Mouse (Mus musculus) MN1 (cell line): Measurements from ENCODE around the gene Mettl15.
A peak's percentile ranks its signal among the peaks of the same experiment; 100 is the strongest.
"Not testable (repeated sequence)": the region's sequence is repeated elsewhere in the genome, so short reads cannot be mapped to it uniquely, and the experiment has no call there.

Experiments used
- DNase-seq: peaks from one replicate; pipeline ENCODE4 v3.0.0-alpha.2; 2016; ENCODE audit warnings: low spot score

Mettl15 gene

DNA sequence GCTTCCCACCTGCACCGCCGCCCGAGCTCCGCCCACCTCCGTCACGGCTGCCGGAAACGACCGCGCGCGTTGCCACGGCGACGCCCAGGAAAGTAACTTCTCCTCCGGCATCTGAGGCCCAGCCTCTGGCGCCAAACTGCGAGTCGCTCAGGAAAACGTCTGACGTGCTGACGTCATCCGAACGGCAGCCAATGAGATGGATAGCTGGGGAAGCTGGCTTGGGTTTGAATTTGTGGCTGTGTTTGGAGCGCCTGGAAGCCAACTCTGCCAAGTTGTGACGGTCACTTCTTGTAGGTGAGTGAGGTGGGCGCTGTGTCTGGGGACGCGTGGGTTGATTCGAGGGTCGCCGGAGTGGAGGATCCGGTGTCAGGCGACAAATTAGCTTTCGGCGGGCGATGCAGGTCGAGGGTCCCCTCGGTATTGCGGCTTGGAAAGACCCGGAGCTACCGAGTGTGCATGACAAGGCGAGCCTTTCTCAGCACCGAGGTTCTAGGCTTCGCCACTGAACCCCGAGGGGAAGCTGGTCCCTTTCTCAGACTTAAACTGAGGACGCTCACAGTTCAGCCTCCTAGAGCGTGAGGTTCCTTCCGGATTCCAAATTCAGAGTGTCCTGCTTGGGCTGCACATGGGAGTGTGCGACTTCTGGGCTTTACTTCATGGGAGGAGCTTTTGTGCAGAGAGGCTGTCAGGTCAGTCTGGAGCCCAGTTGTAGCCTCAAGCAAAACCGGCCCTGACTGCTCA, at the start of gene Mettl15, which contains the start of gene Kif18a:
Mettl15 (minus strand) TSS at position 149 of the 741 bp plus-strand sequence.
Kif18a (plus strand) TSS at position 139 of the 741 bp plus-strand sequence.
- peak; percentile 97 for DNase-seq

DNA sequence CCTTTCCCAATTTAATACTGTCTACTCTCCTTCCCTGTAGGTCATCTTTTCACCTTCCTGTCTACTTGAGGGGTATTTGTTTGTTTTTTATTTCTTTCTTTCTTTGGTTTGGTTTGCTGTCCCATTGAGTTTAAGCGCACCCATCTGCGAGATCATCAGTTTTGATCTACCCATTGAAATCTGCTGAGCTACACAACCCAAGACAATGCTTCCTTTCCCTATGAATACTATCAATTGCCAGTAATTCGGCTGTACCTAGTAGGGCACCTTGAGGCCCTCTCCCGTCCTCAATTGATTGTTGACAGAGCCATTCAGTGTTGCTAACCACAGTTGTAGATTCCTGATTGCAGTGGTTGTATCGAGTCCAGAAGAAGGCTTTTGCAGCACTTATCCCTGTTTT, 30.8 kb upstream of the Mettl15 start:
- no peak for DNase-seq

DNA sequence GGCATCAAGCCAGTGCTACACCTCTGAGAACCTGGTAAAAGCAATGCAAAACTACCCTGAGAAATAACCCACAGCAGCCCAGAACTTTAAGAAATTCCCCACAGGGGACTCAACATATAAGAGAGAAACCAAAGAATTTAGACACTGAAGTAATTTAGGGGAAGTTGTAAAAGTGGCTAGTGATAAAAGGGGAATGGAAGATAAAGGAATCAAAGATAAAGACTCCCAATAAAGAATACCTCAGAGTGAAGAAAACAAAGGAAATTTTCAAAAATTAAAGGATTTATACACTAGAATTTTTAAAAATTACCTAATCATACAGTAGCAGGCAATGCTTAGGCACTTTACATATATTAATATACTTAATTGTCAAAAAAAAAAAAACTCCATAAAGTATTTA, 23.1 kb upstream of the Mettl15 start:
- no peak for DNase-seq

DNA sequence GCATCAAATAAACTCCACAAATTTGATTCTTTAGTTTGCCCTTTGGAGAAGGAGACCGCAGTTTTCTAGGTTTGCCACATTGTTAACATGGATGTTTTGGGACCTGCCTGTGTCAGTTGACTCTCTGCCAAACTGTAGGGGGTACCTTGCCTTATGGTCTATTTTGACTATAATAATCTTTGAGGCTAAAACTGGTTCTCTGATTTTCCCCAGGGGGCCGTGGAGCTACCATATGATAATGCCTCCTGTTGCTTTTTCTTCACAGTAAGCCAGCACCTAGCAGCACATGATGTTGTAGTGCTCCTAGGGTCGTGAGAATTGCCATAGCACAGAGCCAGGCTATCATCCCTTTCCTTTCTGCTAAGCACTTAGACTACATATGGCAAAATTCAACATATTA, 21.7 kb upstream of the Mettl15 start:
- no peak for DNase-seq

DNA sequence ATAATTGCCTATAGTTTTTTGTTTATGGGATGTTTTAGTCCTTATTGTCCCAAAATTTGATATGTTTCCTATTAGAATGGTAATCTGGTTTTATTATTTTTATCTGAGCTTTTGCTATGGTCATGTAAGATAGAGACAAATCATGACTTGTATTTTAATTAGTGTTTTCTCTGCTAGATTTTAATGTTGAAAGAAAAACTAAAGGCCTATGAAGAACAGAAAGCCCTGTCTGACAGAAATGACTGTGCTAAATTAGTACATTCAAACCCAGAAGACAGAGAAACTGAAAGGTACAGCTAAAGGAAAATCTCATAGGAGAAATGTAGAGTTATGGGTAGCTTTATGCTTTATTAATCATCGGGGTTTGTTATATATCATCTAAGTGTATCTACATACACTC, 17.6 kb upstream of the Mettl15 start:
- no peak for DNase-seq

DNA sequence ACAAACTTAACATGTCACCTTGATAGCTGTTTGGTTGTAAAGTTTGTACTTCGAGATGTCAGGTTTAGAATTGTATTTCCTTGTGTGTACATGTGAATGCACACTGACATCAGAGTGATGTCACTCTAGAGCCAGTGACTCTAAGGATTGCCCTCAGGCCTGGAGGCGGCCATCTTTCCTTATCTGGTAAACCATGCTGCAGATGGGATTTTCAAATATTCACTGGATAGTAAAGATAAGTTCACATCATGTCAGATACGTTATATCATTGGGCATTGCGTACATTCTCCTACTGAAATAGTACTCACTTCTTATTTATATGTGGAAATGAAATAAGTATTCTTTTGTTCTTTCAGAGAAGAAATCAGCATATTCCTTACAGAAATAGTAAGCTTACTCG, 15.7 kb upstream of the Mettl15 start:
- DNase-seq = no peak

DNA sequence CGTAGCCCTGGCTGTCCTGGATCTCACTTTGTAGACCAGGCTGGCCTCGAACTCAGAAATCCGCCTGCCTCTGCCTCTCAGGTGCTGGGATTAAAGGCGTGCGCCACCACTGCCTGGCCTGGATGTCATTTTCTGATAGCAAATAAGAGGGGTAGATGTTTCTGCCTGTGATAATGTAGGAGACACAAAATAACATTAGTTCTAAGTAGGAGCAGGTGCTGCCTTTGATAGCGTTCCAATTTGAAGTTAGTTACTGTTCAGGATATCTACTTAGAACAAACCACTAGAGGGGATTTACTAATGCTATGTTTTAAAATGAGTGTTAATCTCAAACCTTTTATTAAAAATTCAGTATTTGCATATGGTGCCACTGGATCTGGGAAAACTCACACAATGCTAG, 8.8 kb upstream of the Mettl15 start:
- no peak for DNase-seq

DNA sequence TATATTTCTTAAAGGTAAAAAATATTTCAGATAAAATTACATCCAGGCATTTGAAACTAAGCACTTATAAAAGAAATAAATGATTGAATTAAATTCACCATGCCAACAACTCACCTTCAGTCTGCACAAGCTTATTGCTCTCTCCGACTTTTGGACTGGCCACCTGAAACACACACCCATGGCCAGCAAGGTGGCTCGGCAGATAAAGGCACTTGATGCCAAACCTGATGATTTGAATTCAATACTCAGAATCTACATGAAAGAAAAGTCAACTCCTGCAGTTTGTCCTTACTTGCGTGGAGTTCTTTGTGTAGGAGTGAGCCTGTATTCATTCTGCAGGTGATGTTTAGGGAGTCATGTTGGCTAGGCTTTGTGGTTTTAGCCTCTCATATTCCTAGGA, 3.6 kb upstream of the Mettl15 start:
- no peak for DNase-seq

DNA sequence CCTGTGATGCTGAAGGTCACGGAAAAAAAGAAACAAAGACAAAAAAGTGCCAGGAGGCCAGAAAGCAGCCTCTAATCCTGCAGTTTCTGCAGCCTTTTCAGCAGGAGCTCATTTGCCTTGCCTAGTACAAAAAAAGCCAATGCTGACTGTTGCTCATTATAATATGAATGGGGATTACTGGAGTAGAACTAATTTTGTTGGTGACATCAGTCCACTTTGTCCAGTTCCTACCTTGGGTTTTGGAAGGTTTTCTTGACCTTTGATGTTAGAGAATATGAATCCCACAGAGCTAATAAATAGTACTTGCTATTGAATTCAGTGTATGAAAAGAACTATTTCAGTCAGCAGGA, 768 bp upstream of the Mettl15 start:
- DNase-seq = no peak

DNA sequence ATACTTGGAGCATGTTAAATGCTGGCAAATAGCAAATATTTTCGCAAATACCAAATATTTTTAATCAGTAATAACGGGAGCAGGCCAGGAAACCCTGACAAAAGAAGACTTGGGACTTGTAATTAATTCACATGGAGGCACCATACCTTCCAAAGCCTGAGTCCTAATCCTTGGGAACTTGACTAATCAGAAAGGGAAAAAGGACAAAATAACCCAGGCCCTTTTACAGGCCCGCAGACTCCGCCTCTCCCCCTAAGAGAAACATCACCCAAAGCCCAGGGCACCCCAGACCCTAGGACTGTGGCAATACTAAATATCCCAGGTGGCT, 312 bp downstream of the Mettl15 start:
- no peak for DNase-seq

DNA sequence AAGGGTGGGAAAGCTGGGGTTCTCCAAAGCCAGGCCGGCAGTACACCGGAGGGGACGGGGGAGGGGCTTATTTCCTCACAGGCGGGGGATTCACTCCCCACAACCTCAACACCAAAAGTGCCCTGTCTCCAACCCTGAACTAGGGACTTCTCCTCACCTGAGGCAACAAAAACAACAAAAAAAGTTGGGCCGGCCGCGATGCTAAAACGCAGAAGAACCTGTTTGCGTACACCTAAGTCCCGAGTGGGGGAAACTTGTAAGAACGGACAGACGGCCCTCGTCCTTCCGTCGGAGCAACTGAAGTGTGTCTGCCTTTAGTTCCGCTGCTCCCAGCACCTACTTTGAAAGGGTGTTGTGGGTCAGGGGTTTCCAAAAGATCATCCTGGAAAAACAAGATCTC, 2.5 kb downstream of the Mettl15 start:
- peak; percentile 45 for DNase-seq

DNA sequence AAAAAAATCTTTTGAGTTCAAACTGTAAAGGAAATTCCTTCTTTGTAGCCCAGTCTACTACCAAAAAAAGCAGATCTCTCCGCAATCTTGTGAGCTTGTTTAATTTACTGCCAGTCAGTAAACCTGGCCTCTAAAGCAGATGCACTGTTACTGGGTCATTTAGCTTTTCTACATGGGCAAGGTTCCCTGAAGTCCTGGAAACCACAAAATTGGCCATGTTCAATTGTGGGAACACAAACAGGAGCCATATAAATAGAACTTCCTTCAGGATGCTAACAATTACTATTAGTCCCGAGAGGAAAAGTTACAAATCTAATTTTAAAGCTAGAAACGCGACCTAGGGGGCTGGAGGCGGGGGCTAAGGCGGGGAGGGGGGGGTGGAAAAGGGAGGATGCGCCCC, 3.0 kb downstream of the Mettl15 start:
- DNase-seq = peak; percentile 30

DNA sequence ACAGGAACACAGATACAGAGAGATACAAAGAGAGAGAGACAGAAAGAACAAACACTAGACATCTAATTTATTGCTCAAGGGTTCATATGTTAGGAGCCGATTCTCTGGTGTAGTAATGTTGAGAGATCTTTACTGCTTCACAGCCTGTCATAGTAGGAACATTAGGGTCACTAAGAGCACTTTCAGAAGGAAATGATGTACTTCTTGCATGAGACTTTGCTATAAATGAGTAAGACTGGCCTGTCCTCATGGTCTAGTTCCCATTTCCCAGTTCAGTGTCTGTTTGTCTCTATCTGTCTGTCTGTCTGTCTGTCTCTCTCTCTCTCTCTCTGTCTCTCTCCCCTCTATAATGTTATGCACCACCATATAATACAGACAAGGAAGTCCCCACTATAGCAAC, 7.5 kb downstream of the Mettl15 start:
- no peak for DNase-seq

DNA sequence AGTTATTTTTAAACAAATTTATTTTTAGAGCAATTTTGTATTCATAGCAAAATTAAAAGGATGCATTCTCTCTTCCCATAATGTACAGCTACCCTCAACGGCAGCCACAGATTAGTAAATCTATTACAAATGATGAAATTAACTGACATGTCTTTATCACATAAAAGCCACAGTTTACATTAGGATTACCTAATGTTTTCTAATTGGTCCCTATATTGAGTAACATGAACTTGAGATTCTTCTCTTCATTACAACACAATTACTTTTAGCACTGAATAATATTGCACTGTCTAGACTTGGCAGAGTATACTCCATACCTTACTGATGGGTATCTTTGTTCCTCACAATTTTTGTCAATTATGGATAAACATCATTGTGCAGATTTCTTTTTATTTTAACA, 17.8 kb downstream of the Mettl15 start:
- DNase-seq = no peak

DNA sequence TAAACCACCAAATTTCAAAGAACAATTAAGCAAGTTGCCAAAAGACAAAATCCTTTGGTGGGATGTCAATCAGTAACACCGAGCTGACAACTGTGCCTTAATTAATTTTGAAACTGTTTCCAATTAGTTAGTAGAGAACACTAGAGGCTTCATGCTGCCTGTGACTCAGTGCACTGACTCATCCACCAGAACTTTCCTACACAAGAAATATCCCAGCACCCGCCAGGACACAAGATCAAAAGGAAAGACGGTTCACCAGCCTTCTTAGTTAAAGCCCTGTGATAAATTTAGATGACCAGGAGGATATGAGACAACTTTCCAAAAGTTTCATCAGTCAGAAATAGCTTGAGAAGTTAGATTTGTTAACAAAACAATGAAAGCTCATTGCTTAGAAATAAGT, 38.6 kb downstream of the Mettl15 start:
- DNase-seq = peak; percentile 68

DNA sequence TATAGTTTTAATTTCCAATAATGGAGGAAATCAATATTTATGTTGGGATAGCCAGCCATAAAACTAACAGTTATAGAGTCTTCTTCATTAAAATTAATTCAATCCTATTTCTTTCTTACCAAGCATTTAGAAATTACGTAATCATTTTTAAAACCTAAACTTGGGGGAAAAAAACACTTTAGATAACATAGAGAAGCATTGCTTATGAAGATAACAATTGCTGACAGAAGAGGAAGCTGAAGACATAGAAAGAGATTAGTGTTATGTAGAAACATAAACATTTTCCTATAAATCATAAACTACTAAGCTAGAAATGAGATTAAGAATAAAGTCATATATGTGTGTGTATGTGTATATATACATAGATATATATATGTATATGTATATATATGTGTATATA, 44.8 kb downstream of the Mettl15 start:
- DNase-seq = no peak

DNA sequence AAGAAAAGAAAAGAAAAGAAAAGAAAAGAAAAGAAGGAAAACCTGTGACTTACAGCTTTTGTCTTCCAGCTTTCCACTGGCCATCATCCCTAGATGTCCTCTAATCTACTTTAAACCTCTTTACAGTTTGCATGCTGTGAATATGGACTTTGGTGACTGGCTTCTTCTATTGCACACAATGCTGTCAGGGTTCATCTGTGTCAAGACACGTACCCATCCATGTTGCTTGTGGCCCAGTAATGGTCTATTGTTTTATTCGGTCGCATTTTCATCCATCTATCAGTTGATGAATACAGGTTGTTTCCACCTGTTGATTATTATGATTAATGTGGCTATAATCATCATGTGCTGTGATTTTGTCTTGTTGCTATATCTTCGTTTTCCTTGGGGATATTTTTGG, 46.7 kb downstream of the Mettl15 start:
- no peak for DNase-seq

DNA sequence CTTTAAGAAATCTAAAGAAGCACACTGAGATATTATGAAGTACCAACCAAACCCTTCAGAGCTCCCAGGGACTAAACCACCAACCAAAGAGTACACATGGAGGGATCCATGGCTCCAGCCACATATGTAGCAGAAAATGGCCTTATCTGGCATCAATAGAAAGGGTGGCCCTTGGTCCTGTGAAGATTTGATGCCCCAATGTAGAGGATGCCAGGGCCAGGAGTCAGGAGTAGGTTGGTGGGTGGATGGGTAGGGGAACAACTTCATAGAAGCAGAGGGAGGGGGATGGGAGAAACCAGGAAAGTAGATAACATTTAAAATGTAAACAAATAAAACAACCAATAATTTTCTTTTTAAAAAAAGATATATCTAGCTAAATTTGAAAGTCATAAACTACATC, 50.1 kb downstream of the Mettl15 start:
- no peak for DNase-seq

DNA sequence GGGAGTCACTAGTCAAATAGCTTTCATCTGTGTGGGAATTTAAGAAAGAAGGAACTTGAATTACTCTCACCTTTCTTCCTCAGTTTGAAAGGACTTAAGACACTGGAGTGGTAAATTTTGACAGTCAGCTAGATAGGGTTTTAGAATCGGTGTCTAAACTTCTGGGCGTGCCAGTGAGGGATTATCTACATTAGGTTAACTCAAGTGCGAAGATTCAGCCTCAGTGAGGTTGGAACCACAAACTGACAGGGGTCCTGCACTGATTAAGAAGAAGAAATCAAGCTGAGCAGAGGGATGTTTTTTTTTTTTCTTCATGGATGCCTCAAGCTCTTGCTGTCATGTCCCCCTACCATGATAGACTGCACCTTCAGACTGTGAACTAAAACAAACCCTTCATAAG, 53.4 kb downstream of the Mettl15 start:
- no peak for DNase-seq

DNA sequence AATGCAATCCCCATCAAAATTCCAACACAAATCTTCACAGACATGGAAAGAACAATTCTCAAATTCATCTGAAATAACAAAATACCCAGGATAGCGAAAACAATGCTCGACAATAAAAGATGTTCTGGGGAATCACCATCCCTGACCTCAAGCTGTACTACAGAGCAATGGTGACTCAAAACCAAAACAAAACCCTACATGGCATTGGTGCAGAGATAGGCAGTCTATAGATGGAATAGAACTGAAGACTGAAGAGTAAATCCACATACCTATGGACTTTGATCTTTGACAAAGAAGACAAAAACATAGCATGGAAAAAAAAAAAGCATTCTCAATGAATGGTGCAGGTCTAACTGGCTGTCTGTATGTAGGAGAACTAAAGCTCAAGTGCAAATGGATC, 59.1 kb downstream of the Mettl15 start:
- DNase-seq = no peak

DNA sequence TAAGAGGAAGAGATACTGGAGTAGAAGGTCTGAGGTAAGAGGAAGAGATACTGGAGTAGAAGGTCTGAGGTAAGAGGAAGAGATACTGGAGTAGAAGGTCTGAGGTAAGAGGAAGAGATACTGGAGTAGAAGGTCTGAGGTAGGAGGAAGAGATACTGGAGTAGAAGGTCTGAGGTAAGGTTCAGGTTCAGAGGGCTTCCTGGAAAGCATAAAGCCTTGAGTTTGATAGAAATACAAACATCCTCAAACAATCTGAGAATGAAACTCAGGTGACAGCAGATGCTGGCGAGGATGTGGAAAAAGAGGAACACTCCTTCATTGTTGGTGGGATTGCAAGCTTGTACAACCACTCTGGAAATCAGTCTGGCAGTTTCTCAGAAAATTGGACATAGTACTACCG, 63.9 kb downstream of the Mettl15 start:
- not testable (repeated sequence) for DNase-seq

DNA sequence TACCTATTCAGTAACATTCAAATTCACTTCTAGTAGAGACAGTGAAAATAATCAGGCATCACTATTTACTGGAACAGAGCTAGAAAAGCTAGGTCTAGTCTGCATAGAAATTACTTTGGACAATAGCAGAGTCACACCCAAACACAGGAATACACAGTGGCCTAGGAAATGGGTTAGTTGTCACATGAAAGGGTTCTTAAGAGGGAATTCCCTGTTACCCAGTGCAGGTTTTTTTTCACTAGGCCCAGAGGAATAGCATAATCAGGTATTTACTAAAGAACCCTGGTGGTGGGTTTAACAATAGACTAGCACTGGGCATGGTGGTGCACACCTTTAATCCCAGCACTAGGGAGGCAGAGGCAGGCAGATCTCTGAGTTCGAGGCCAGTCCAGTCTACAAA, 69.9 kb downstream of the Mettl15 start:
- not testable (repeated sequence) for DNase-seq

DNA sequence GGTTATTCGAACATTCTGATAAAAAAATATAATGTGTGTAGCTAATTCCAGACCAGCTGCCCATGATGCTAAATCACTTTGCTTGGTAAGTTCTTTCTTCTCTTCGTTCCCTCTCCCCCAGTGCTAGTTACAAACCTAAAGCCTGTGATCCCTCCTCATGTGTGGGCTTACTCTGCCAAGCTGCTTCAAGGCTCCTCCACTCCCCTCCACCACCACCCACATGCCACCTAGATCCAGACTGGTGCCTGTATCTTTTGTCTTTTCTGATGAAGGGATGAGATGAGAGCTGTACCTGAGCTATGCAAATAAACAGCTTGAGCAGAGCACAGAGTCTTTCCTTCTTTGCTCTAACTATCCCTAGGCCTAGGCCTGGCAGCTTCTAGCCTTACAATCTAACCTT, 72.5 kb downstream of the Mettl15 start:
- DNase-seq = no peak

DNA sequence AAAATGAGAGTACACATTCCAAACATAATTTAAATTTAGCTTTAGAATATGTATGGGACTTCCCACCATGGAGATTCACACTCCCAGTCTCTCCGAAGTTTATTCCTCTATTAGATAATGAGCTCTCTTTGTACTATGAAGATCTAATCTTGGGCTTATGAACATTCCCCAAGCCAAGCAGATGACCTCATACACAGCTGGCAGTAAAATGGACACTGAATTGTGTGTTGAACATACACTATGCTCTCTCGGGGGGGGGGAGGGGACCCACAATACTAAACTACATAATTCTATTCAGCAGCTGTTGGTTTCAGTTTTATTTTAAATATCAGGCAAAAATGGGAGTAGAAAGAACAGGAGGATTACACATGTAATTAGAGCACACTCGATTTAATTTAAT, 97.6 kb downstream of the Mettl15 start:
- DNase-seq = no peak

DNA sequence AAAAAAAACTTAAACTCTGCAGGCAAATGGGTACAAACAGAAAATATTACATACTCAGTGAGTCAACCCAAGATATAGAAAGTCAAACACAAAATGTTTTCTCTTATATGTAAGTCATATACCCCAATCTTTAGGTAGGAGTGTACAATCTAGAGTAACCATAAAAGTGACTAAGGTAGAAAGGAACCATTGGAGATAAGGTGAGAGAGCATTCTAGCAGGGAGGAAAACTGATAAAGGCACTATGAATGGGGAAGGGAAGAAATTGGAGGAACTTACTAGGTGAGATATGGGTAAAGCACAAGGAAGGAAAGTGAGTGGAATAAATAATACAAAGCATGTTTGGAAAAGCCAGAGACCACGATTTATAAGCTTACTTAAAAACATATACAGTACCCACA, 122.0 kb downstream of the Mettl15 start:
- DNase-seq = no peak
